Mouse (Mus musculus) layer of hippocampus, adult 11-12 months (tissue): Measurements from ENCODE around the gene Mtor.

Experiments used
- DNase-seq: peaks from one replicate; pipeline ENCODE4 v3.0.0; 2022; ENCODE audit warnings: low spot score

Gene Mtor

DNA sequence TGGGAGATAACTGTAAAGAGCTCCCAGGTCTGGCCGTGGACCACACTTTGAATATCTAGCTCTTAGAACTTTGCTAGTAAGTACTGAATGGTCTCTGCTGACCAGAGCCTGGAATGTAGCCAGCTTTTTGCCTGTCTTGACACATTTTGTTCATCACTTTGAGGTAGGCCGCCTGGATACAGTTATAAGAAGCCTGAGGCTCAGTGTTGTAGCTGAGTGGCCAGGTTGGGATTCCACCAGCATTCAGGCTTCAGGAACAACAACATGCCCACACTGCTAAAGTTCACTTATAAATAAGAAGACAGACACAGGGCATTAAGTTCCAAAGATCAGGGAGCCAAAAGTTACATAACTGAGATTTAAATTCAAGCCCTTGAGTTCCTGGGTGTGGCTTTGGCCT lies 39.4 kb downstream of the Mtor start:
- DNase-seq, result no peak

- DNase-seq, result peak; percentile 32
Observed at GRCm38 (mm10) chr4:148490502-148490901, 42.1 kb downstream of the Mtor start.

DNA sequence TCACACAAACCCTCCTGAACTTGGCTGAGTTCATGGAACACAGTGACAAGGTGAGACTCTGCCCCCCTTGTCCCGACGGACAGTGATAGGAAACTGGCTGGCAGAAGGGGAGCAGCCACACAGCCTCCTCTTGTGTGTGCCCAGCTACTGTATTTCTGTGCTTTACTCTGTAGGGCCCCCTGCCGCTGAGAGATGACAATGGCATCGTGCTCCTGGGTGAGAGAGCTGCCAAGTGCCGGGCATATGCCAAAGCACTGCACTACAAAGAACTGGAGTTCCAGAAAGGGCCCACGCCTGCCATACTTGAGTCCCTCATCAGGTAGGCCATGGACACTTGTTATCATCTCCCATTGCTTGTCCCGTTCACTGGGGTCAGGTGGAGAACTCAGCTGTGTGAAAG lies 43.0 kb downstream of the Mtor start:
- DNase-seq, result peak; percentile 66

DNA sequence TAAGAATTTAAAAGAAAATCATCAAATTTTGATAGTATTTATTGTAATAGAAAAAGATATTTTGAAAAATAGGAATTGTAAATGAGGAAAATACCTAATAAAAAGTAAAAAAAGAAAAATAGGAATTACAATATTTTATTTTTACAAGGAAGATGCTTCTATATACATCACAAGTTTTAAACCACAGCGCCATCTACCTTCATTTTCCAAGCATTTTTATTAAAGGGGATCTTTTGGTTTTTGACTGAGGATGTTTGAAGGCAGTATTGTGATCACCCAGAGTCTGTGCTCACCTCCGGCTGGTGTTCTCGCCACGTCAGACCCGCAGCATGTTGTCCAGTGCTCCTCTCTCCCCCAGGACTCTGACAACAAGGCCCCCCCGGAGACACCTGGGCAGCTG lies 46.7 kb downstream of the Mtor start:
- DNase-seq, result no peak

- peak; percentile 67 for DNase-seq
Observed at GRCm38 (mm10) chr4:148495874-148496689, 47.7 kb downstream of the Mtor start.

DNA sequence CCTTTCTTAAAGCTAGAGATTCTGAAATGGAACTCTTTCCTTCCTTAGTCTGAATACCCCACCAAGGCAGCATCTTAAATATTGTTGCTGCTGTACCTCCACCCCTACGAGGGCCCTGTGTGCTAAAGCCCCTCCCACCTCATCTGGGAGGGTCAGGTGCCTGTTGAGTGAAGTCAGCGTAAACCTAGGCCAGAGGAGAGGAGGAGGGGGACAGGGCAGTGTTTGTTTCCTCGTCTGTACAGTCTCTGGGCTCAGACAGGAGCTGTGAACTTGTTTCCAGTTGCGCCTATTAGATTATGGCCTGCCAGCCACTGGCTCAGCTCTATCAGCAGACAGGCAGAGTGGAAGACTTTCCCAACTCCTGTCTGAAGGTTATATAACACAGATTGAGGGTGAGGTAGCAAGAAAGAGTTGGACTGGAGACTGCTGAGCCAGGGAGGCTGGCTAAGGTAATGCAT lies 52.0 kb downstream of the Mtor start, which contains the start of gene Angptl7:
Gene Angptl7, minus strand, starts transcription at position 51 of the 458 bp plus-strand sequence.
- DNase-seq, result no peak

- DNase-seq, result peak; percentile 72
Observed at GRCm38 (mm10) chr4:148504497-148504959, 56.1 kb downstream of the Mtor start.

DNA sequence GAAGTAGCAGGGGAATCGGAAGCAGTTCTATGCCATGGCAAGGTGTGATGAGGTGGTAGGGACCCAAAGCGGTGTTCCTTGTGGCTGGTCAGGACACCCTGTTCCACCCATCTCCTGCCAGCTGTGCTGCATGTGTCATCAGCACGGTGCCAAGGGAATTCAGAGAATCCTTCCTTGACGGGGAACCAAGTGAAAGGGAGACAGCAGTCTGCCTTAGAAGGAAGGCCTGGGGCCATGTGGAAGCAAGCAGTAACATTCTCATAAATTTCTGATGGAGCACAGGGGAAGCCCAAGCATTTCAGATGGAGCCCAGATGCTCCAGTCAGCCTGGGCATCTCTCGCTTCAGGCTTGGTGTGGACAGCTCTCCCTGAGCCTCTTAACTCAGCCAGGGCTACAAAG lies 59.2 kb downstream of the Mtor start:
- DNase-seq, result no peak

DNA sequence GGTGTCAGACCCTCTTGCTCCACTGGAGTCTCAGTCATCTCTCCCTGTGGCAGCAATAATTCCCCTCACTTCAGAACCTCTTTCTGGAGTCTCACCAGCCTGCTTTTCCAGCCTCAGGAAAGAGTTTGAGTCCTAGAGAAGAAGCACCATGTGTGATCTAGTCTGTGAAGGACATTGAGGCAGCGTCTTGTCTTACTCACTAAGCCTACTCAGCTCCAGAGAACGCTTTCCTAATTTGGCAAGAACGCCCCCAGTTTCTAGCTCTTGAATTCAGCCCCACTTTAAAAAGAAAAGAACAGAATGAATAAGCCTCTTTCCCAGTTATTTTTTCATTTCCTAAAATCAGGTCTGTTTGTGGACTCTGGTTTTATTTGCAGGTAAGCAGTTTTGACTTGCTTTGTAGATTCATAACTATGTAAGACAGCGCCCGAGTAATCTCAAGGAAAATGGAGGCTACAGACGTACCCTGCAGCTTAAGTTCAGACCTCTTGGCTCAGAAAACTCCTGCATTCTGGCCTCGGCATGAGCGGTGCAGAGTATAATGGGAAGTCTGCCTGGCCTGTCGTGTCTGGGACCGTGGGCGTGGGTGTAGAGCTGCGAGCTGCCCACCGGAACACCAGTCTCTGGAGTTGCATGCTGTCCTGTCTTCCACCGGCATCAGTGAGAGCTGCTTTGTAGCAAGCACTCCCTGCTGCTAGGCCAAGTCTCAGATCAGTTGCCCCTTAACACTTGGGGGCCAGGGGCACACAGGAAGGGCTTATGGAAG lies 59.9 kb downstream of the Mtor start:
- DNase-seq, result no peak

- DNase-seq, result no peak
Observed at GRCm38 (mm10) chr4:148509450-148510084, 61.2 kb downstream of the Mtor start.

- DNase-seq, result no peak
Observed at GRCm38 (mm10) chr4:148510691-148511090, 62.3 kb downstream of the Mtor start.

DNA sequence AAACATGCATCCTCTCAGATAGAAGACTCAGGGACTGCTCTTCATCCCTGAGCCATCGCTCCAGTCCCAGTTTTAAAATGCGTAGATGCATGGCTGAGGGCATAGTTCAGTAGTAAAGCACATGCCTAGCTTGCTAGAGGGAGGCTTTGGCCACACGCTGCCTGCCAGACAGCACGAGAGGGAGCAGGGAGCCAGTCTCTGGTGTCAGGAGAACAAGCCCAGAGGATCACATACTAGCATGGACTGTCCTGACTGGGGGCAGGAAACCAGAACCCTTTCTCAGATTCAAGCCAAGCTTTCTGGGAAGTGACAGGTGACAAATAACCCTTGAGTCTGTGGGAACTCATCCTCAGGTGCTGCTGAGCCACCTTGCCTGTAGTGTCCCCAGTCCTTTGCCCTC lies 62.9 kb downstream of the Mtor start:
- DNase-seq, result no peak

GRCm38 (mm10) chr4:148513021-148513559 lies 64.7 kb downstream of the Mtor start:
- DNase-seq, result peak; percentile 25

DNA sequence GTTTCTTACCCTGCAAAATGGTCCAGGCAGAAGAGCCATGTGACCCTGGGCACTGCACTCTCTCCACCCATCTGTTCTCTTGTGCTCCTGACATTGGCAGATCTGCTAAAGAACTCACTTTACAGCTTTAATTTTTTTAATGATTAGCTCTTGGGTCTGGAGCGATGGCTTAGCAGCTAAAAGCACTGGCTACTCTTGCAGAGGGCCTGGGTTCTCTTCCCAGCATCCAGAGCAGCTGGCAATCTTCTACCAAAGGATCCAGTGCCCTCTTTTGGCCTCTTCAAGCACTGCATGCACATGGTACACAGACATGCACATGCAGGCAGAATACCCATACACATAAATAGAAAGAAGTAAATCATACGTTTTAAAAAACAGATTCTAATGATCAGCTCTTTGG lies 66.9 kb downstream of the Mtor start:
- DNase-seq, result no peak

DNA sequence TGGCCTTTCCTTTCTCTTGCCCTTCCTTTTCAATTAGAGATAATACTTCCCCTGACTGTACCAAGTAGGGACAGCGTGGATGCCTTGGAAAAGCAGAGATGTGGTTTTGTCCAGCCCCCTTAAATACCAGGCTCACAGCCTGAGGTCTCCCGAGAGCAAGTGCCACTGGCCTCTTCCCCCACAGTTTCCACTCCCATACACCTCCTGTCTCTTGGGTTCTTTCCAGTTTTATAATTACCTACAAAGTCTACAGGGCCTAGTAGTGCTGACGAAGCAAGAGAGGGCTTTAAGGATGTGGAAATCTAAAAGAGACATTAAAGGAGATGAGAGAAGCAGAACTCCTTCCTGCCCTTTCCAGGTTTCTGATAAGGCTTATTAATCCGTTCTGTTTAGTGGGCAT lies 69.4 kb downstream of the Mtor start:
- no peak for DNase-seq

- no peak for DNase-seq
Observed at GRCm38 (mm10) chr4:148518235-148518795, 69.9 kb downstream of the Mtor start.

DNA sequence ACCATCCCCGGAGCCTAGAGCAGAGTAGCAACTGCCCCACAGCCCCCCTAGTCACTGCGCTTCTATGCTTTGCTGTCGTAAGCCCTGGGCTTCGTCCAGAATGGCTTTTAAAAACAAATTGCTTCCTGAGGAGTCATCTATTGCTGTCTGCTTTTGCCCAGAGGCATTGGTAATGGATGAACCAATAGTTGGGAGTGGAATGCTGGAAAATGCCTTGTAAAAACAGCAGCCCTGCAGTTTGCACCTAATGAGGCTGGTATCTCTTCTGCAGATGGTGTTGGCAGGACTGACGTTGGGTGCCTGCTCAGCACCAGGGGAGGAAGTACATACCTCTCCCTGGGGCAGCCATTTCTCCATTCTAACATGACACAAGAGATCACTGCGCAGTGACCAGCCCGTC lies 75.1 kb downstream of the Mtor start:
- DNase-seq, result no peak

- no peak for DNase-seq
Observed at GRCm38 (mm10) chr4:148527158-148527910, 78.9 kb downstream of the Mtor start.

GRCm38 (mm10) chr4:148530351-148530750 lies 81.9 kb downstream of the Mtor start:
- no peak for DNase-seq

DNA sequence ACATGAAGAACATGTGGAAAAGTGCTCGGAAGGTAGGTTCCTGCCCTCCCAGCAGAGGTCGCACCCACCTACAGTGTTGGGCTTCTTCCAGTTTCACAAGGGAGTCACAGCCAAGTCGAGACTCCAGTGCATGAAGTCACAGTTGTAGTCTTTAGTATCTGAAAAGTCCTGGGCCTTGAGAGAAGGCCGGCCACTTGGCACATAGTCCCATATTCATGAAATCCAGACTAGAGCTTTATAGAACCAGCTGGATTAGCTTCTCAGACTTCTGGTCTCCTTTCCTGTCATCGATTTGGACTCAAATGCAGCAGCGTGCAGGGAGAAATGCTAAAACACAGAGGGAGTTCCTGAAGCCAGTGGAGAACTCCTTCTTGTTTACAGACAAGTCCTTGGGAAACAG lies 82.4 kb downstream of the Mtor start:
- DNase-seq, result no peak

DNA sequence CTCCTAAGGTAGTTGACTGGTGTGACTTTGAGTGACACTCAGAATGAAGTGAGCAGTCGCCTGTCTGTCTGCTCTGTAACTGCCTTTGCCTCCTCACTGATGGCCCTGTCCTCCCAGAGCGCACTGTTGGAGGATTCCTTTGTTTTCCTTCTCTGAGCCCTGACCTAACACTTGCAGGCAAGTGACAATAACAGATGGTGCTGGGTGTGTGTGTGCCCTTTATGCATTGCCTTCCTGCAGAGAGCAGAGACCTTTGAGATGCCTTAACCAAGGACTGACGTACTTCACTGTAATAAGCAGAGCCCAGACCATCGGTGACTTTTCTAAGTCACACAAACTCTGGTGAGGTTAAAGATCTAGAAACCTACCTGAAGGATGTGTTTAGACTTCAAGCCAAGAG lies 82.9 kb downstream of the Mtor start:
- DNase-seq, result no peak
